In the genomic region with DNA sequence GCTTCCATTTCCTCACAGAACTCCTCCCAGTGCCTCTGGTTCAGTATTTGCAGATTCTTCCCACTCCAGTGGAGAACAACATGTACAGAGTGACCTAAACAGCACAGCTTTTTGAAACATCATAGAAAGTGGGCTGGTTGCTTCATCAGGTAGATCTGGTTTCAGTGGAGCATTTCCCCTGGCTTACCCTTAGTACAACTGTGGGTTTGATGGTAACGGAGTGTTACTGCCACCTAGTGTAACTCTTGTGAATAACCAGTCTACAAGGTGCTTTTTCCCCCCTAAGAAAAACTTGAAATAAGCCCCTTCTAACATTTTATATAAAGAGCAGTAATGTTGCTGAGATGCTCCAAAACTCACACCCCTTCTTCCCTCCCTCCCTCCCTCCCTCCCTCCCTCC, we compare ENCODE assay signal across 8 mouse cellular contexts. TPM values are rescaled to one million over a fixed set of nuclear protein-coding genes. Genes with fewer than 3 reads are reported as not detected.
A peak's percentile ranks its signal among the peaks of the same experiment; 100 is the strongest.
DNase-seq lines count a peak whose midpoint lies in the region; ATAC-seq and TF ChIP-seq lines count a peak whose summit lies in the region.

No protein-coding gene starts in this region.

- H3K4me3 ChIP-seq in gastrocnemius, adult 2 months, result no peak overlapping the region
- no peak overlapping the region for H3K4me3 ChIP-seq in hindbrain, embryonic 14.5 days (replicated peaks; ENCODE audit: low read length)
- no peak overlapping the region for H3K4me3 ChIP-seq in midbrain, embryonic 13.5 days (replicated peaks)

- no peak overlapping the region for H3K9ac ChIP-seq in hindbrain, embryonic 14.5 days
- H3K9ac ChIP-seq in midbrain, embryonic 13.5 days (replicated peaks), result no peak overlapping the region

- H3K9me3 ChIP-seq in hindbrain, embryonic 14.5 days (ENCODE audit: control insufficient read depth, low read length), result no peaks in the 10 kb centered on the region
- no peaks in the 10 kb centered on the region for H3K9me3 ChIP-seq in midbrain, embryonic 13.5 days

- no peak overlapping the region for H3K27ac ChIP-seq in gastrocnemius, adult 2 months
- no peak overlapping the region for H3K27ac ChIP-seq in hindbrain, embryonic 14.5 days
- H3K27ac ChIP-seq in midbrain, embryonic 13.5 days, result no peak overlapping the region

- peak; percentile 66 for TF ChIP-seq CTCF in gastrocnemius, adult 2 months (IDR thresholded peaks at IDR 0.05)

- H3K4me2 ChIP-seq in hindbrain, embryonic 14.5 days (replicated peaks), result no peak overlapping the region
- no peak overlapping the region for H3K4me2 ChIP-seq in midbrain, embryonic 13.5 days (replicated peaks)

- ATAC-seq in hindbrain, embryonic 14.5 days (ENCODE audit: low FRiP score), result 0 out of 2 replicates have a peak, but pooled peaks have one; percentile 55
- peak; percentile 63 for ATAC-seq in midbrain, embryonic 13.5 days

- intact Hi-C loops in gastrocnemius, adult 2 months (cut with DNase I), result loop anchor here (1.0 kb wide), 1 partner anchor 19 kb away; no protein-coding TSS in a partner anchor

- no peak for DNase-seq in gastrocnemius, adult 2 months
- DNase-seq in gastrocnemius, postnatal 25 days, result no peak
- peak; percentile 73 for DNase-seq in 416B (ENCODE audit: low read depth)
- peak; percentile 40 for DNase-seq in R1 (ENCODE audit: low read depth, low spot score)
- DNase-seq in hindbrain, embryonic 14.5 days (ENCODE audit: low spot score), result peak; percentile 69
- DNase-seq in T-cell, adult 2 months (ENCODE audit: low spot score), result no peak
- no peak for DNase-seq in urinary bladder, adult 18-20 months (ENCODE audit: low spot score in 2 of 2)

- no peaks in the 10 kb centered on the region for H3K4me1 ChIP-seq in hindbrain, embryonic 14.5 days (replicated peaks; ENCODE audit: control insufficient read depth, insufficient read depth, low read length)
- H3K4me1 ChIP-seq in midbrain, embryonic 13.5 days (replicated peaks), result no peaks in the 10 kb centered on the region

- WGBS in hindbrain, embryonic 14.5 days, result 3% methylated on average over 1 of the region's 1 CpGs
- WGBS in midbrain, embryonic 13.5 days, result 13% methylated on average over 1 of the region's 1 CpGs

- no peaks in the 10 kb centered on the region for H3K36me3 ChIP-seq in hindbrain, embryonic 14.5 days (replicated peaks; ENCODE audit: control insufficient read depth, insufficient read depth)
- no peaks in the 10 kb centered on the region for H3K36me3 ChIP-seq in midbrain, embryonic 13.5 days

- no peaks in the 10 kb centered on the region for H3K27me3 ChIP-seq in hindbrain, embryonic 14.5 days (ENCODE audit: control insufficient read depth, insufficient read depth, low read length)
- no peaks in the 10 kb centered on the region for H3K27me3 ChIP-seq in midbrain, embryonic 13.5 days

RNA-seq across cellular contexts. Expression of a gene that starts 23.3 kb away (rescaled TPM):
- 1 to 10 TPM in 1 of 2 experiments, under 1 TPM in 1; 0.99 to 1.5 TPM for total RNA-seq in gastrocnemius, adult 2 months (2021)
- 1 to 10 TPM; 2.1 to 2.3 TPM for total RNA-seq in gastrocnemius, postnatal 25 days (2021)
- polyA plus RNA-seq in hindbrain, embryonic 14.5 days (2014; fragmentation: Nextera tagmentation; extraction: Ambion mirVana), result 22.0 and 23.1 TPM in 2 replicates
- 13.7 and 13.9 TPM in 2 replicates for polyA plus RNA-seq in midbrain, embryonic 13.5 days (2015; fragmentation: Nextera tagmentation; extraction: Ambion mirVana)

RNA-seq across cellular contexts. Expression of a gene that starts 43.1 kb away (rescaled TPM):
- total RNA-seq in gastrocnemius, adult 2 months (2021), result not detected
- not detected for total RNA-seq in gastrocnemius, postnatal 25 days (2021)
- not detected in 2 replicates for polyA plus RNA-seq in hindbrain, embryonic 14.5 days (2014; fragmentation: Nextera tagmentation; extraction: Ambion mirVana)
- polyA plus RNA-seq in midbrain, embryonic 13.5 days (2015; fragmentation: Nextera tagmentation; extraction: Ambion mirVana), result 0.05 TPM in 1 of 2 replicates, not detected in the other

RNA-seq across cellular contexts. Expression of a gene that starts 45.7 kb away (rescaled TPM):
- total RNA-seq in gastrocnemius, adult 2 months (2021), result 10 to 100 TPM; 51.6 to 64.3 TPM
- 10 to 100 TPM; 49.2 to 55.4 TPM for total RNA-seq in gastrocnemius, postnatal 25 days (2021)
- 169 and 177 TPM in 2 replicates for polyA plus RNA-seq in hindbrain, embryonic 14.5 days (2014; fragmentation: Nextera tagmentation; extraction: Ambion mirVana)
- polyA plus RNA-seq in midbrain, embryonic 13.5 days (2015; fragmentation: Nextera tagmentation; extraction: Ambion mirVana), result 152 and 160 TPM in 2 replicates

RNA-seq across cellular contexts. Expression of a gene that starts 49.6 kb away (rescaled TPM):
- total RNA-seq in gastrocnemius, adult 2 months (2021), result 10 to 100 TPM; 25.5 to 26.6 TPM
- total RNA-seq in gastrocnemius, postnatal 25 days (2021), result 10 to 100 TPM; 22.7 to 23.0 TPM
- 25.6 and 25.7 TPM in 2 replicates for polyA plus RNA-seq in hindbrain, embryonic 14.5 days (2014; fragmentation: Nextera tagmentation; extraction: Ambion mirVana)
- polyA plus RNA-seq in midbrain, embryonic 13.5 days (2015; fragmentation: Nextera tagmentation; extraction: Ambion mirVana), result 16.4 TPM in 2 replicates

RNA-seq across cellular contexts. Expression of a gene that starts 50.1 kb away (rescaled TPM):
- 1 to 10 TPM in 1 of 2 experiments, under 1 TPM in 1; 0.71 to 1.8 TPM for total RNA-seq in gastrocnemius, adult 2 months (2021)
- total RNA-seq in gastrocnemius, postnatal 25 days (2021), result 1 to 10 TPM in 1 of 2 experiments, under 1 TPM in 1; 0.56 to 1.2 TPM
- polyA plus RNA-seq in hindbrain, embryonic 14.5 days (2014; fragmentation: Nextera tagmentation; extraction: Ambion mirVana), result not detected in 2 replicates
- not detected in 2 replicates for polyA plus RNA-seq in midbrain, embryonic 13.5 days (2015; fragmentation: Nextera tagmentation; extraction: Ambion mirVana)

Comparison
In these comparisons a context has a peak if more than half of its experiments do, and no peak if none do; other contexts are left out.
1. DNase-seq: peak in 416B (single experiment), R1 (single experiment) and hindbrain, embryonic 14.5 days (single experiment); none in gastrocnemius, adult 2 months (single experiment), gastrocnemius, postnatal 25 days (single experiment), T-cell, adult 2 months (single experiment) and urinary bladder, adult 18-20 months (0 of 2).